Mouse (Mus musculus): ENCODE data around the gene Kcnip4. TPM values are rescaled to one million over a fixed set of nuclear protein-coding genes. Genes with fewer than 3 reads are reported as not detected.
A peak's percentile ranks its signal among the peaks of the same experiment; 100 is the strongest.

Kcnip4 gene
- polyA plus RNA-seq, 1 experiment from 2014 or later: 0.05 TPM

GRCm38 (mm10) chr5:48448888-48449287 lies 1075.8 kb downstream of the Kcnip4 start:
- Histone ChIP-seq H3K27ac (ENCODE audit: low read depth) (no peak overlapping the region), H3K9me3 (ENCODE audit: low read length) (no peaks in the 10 kb centered on the region), H3K27me3 (ENCODE audit: insufficient read depth, low read length) (no peaks in the 10 kb centered on the region), H3K4me3 (ENCODE audit: low read depth, low read length) (no peak overlapping the region), H3K9ac (replicated peaks) (no peak overlapping the region), H3K36me3 (replicated peaks; ENCODE audit: insufficient read depth, low read length) (no peaks in the 10 kb centered on the region), H3K4me1 (ENCODE audit: insufficient read depth) (no peaks in the 10 kb centered on the region), H3K4me2 (ENCODE audit: low read depth, low read length) (no peak overlapping the region)
- no peak for ATAC-seq
- no peak for DNase-seq
- 52% methylated on average over 1 of the region's 1 CpGs for WGBS (ENCODE audit: insufficient replicate concordance)
- no peak for TF ChIP-seq CTCF (IDR thresholded peaks at IDR 0.05; ENCODE audit: low read depth)
- no peak for TF ChIP-seq EP300 (IDR thresholded peaks at IDR 0.05; ENCODE audit: low read depth)

GRCm38 (mm10) chr5:48430459-48430858 lies 1094.2 kb downstream of the Kcnip4 start:
- DNase-seq (no peak), ATAC-seq (no peak)
- H3K9ac ChIP-seq (replicated peaks): no peak overlapping the region
- H3K27ac ChIP-seq (ENCODE audit: low read depth): no peak overlapping the region
- no peak overlapping the region for H3K4me3 ChIP-seq (ENCODE audit: low read depth, low read length)
- H3K27me3 ChIP-seq (ENCODE audit: insufficient read depth, low read length): no peaks in the 10 kb centered on the region
- no peaks in the 10 kb centered on the region for H3K36me3 ChIP-seq (replicated peaks; ENCODE audit: insufficient read depth, low read length)
- H3K4me1 ChIP-seq (ENCODE audit: insufficient read depth): no peaks in the 10 kb centered on the region
- no peaks in the 10 kb centered on the region for H3K9me3 ChIP-seq (ENCODE audit: low read length)
- TF ChIP-seq CTCF (IDR thresholded peaks at IDR 0.05; ENCODE audit: low read depth): peak; percentile 41
- no peak for TF ChIP-seq EP300 (IDR thresholded peaks at IDR 0.05; ENCODE audit: low read depth)
- H3K4me2 ChIP-seq (ENCODE audit: low read depth, low read length): no peak overlapping the region

- no peak for DNase-seq
- Histone ChIP-seq H3K27me3 (ENCODE audit: insufficient read depth, low read length) (no peaks in the 10 kb centered on the region), H3K4me1 (ENCODE audit: insufficient read depth) (no peaks in the 10 kb centered on the region), H3K4me2 (ENCODE audit: low read depth, low read length) (no peak overlapping the region), H3K4me3 (ENCODE audit: low read depth, low read length) (no peak overlapping the region), H3K36me3 (replicated peaks; ENCODE audit: insufficient read depth, low read length) (no peaks in the 10 kb centered on the region), H3K9me3 (ENCODE audit: low read length) (no peaks in the 10 kb centered on the region), H3K27ac (ENCODE audit: low read depth) (no peak overlapping the region), H3K9ac (replicated peaks) (no peak overlapping the region)
- 64% methylated on average over 1 of the region's 1 CpGs for WGBS (ENCODE audit: insufficient replicate concordance)
- ATAC-seq: no peak
- no peak for TF ChIP-seq CTCF (IDR thresholded peaks at IDR 0.05; ENCODE audit: low read depth)
- TF ChIP-seq EP300 (IDR thresholded peaks at IDR 0.05; ENCODE audit: low read depth): no peak
Observed at GRCm38 (mm10) chr5:48421957-48422356, 1102.8 kb downstream of the Kcnip4 start.

GRCm38 (mm10) chr5:48419741-48420140 lies 1105.0 kb downstream of the Kcnip4 start:
- H3K36me3 ChIP-seq (replicated peaks; ENCODE audit: insufficient read depth, low read length): no peaks in the 10 kb centered on the region
- no peaks in the 10 kb centered on the region for H3K9me3 ChIP-seq (ENCODE audit: low read length)
- DNase-seq (no peak), ATAC-seq (no peak)
- no peak overlapping the region for H3K4me2 ChIP-seq (ENCODE audit: low read depth, low read length)
- H3K9ac ChIP-seq (replicated peaks): no peak overlapping the region
- 91% methylated on average over 2 of the region's 2 CpGs for WGBS (ENCODE audit: insufficient replicate concordance)
- TF ChIP-seq CTCF (IDR thresholded peaks at IDR 0.05; ENCODE audit: low read depth) (no peak), EP300 (IDR thresholded peaks at IDR 0.05; ENCODE audit: low read depth) (no peak)
- no peaks in the 10 kb centered on the region for H3K27me3 ChIP-seq (ENCODE audit: insufficient read depth, low read length)
- H3K4me1 ChIP-seq (ENCODE audit: insufficient read depth): no peaks in the 10 kb centered on the region
- no peak overlapping the region for H3K4me3 ChIP-seq (ENCODE audit: low read depth, low read length)
- H3K27ac ChIP-seq (ENCODE audit: low read depth): no peak overlapping the region

GRCm38 (mm10) chr5:48412261-48412660 lies 1112.4 kb downstream of the Kcnip4 start:
- ATAC-seq: no peak
- H3K9ac ChIP-seq (replicated peaks): no peak overlapping the region
- no peak overlapping the region for H3K4me2 ChIP-seq (ENCODE audit: low read depth, low read length)
- no peak overlapping the region for H3K4me3 ChIP-seq (ENCODE audit: low read depth, low read length)
- no peaks in the 10 kb centered on the region for H3K36me3 ChIP-seq (replicated peaks; ENCODE audit: insufficient read depth, low read length)
- TF ChIP-seq EP300 (IDR thresholded peaks at IDR 0.05; ENCODE audit: low read depth) (no peak), CTCF (IDR thresholded peaks at IDR 0.05; ENCODE audit: low read depth) (no peak)
- H3K27ac ChIP-seq (ENCODE audit: low read depth): no peak overlapping the region
- no peaks in the 10 kb centered on the region for H3K9me3 ChIP-seq (ENCODE audit: low read length)
- no peaks in the 10 kb centered on the region for H3K4me1 ChIP-seq (ENCODE audit: insufficient read depth)
- no peaks in the 10 kb centered on the region for H3K27me3 ChIP-seq (ENCODE audit: insufficient read depth, low read length)
- no peak for DNase-seq
- 86% methylated on average over 4 of the region's 4 CpGs for WGBS (ENCODE audit: insufficient replicate concordance)

GRCm38 (mm10) chr5:48411462-48411861 lies 1113.2 kb downstream of the Kcnip4 start:
- Histone ChIP-seq H3K9ac (replicated peaks) (no peak overlapping the region), H3K9me3 (ENCODE audit: low read length) (no peaks in the 10 kb centered on the region), H3K27me3 (ENCODE audit: insufficient read depth, low read length) (no peaks in the 10 kb centered on the region), H3K4me3 (ENCODE audit: low read depth, low read length) (no peak overlapping the region), H3K4me1 (ENCODE audit: insufficient read depth) (no peaks in the 10 kb centered on the region), H3K27ac (ENCODE audit: low read depth) (no peak overlapping the region), H3K36me3 (replicated peaks; ENCODE audit: insufficient read depth, low read length) (no peaks in the 10 kb centered on the region), H3K4me2 (ENCODE audit: low read depth, low read length) (no peak overlapping the region)
- ATAC-seq (no peak), DNase-seq (no peak)
- TF ChIP-seq CTCF (IDR thresholded peaks at IDR 0.05; ENCODE audit: low read depth) (no peak), EP300 (IDR thresholded peaks at IDR 0.05; ENCODE audit: low read depth) (no peak)
- WGBS (ENCODE audit: insufficient replicate concordance): 75% methylated on average over 4 of the region's 4 CpGs

GRCm38 (mm10) chr5:48410348-48410747 lies 1114.4 kb downstream of the Kcnip4 start:
- no peaks in the 10 kb centered on the region for H3K4me1 ChIP-seq (ENCODE audit: insufficient read depth)
- H3K9me3 ChIP-seq (ENCODE audit: low read length): no peaks in the 10 kb centered on the region
- no peak overlapping the region for H3K9ac ChIP-seq (replicated peaks)
- no peak for ATAC-seq
- H3K4me2 ChIP-seq (ENCODE audit: low read depth, low read length): no peak overlapping the region
- no peak for DNase-seq
- no peak for TF ChIP-seq EP300 (IDR thresholded peaks at IDR 0.05; ENCODE audit: low read depth)
- TF ChIP-seq CTCF (IDR thresholded peaks at IDR 0.05; ENCODE audit: low read depth): no peak
- no peaks in the 10 kb centered on the region for H3K27me3 ChIP-seq (ENCODE audit: insufficient read depth, low read length)
- no peak overlapping the region for H3K4me3 ChIP-seq (ENCODE audit: low read depth, low read length)
- WGBS (ENCODE audit: insufficient replicate concordance): 72% methylated on average over 5 of the region's 5 CpGs
- no peak overlapping the region for H3K27ac ChIP-seq (ENCODE audit: low read depth)
- H3K36me3 ChIP-seq (replicated peaks; ENCODE audit: insufficient read depth, low read length): no peaks in the 10 kb centered on the region

Measured in liver, postnatal 0 days (tissue).